Mouse (Mus musculus): ENCODE data around the gene Qtrt2. TPM values are rescaled to one million over a fixed set of nuclear protein-coding genes. Genes with fewer than 3 reads are reported as not detected.

The Qtrt2 gene
- polyA plus RNA-seq, 1 experiment from 2014 or later, result 40.3 TPM

DNA sequence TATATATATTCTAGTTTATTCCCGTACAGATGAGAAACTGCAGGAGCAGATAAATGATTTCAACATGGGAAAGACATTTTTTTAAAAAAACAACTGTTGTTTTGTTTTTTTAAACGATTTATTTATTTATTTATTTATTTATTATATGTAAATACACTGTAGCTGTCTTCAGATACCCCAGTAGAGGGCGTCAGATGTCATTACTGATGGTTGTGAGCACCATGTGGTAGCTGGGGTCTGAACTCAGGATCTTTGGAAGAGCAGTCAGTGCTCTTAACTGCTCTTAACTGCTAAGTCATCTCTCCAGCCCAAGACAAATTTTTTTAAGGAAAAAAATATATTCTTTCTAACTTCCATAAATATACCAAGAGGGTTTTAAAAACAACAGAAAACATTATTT is 45.0 kb downstream of the Qtrt2 start:
- no peaks in the 10 kb centered on the region for H3K9me3 ChIP-seq (ENCODE audit: control insufficient read depth, low read length)
- no peak for DNase-seq (ENCODE audit: low spot score)
- H3K27ac ChIP-seq (ENCODE audit: low read depth, low read length), result no peak overlapping the region
- WGBS, result 55% methylated on average over 3 of the region's 3 CpGs
- H3K4me2 ChIP-seq (ENCODE audit: low read depth), result no peak overlapping the region
- no peak overlapping the region for H3K4me3 ChIP-seq (ENCODE audit: low read depth, low read length)
- no peak overlapping the region for H3K9ac ChIP-seq (ENCODE audit: low read length)
- H3K4me1 ChIP-seq (ENCODE audit: control insufficient read depth, insufficient read depth, low read length), result no peaks in the 10 kb centered on the region
- no peak for ATAC-seq (ENCODE audit: insufficient read depth, low FRiP score, low TSS enrichment)
- no peaks in the 10 kb centered on the region for H3K36me3 ChIP-seq (ENCODE audit: control insufficient read depth, insufficient read depth, low read length)
- no peaks in the 10 kb centered on the region for H3K27me3 ChIP-seq (ENCODE audit: control insufficient read depth, insufficient read depth, low read length)

DNA sequence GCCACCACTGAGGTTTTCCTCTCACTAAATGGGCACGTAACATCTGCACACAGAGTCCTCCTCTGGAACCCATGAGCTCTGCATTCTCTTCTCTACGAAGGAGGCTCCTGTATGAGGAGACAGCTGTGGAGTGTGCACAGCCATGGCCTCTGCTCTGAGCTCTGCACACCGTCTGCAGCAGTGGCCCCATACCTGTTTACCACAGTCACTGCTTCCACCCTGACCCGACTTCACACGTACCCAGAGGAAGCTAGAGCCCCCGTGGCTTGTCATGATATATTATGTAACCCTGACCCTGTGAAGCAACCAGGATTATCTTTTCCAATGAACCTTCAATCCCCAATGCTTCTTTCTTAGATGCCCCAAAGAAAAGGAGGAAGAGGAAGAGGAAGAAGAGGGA is 46.8 kb downstream of the Qtrt2 start:
- WGBS, result 85% methylated on average over 6 of the region's 6 CpGs
- no peak for ATAC-seq (ENCODE audit: insufficient read depth, low FRiP score, low TSS enrichment)
- no peak for DNase-seq (ENCODE audit: low spot score)
- no peak overlapping the region for H3K9ac ChIP-seq (ENCODE audit: low read length)
- no peaks in the 10 kb centered on the region for H3K27me3 ChIP-seq (ENCODE audit: control insufficient read depth, insufficient read depth, low read length)
- H3K4me3 ChIP-seq (ENCODE audit: low read depth, low read length), result no peak overlapping the region
- no peak overlapping the region for H3K27ac ChIP-seq (ENCODE audit: low read depth, low read length)
- no peaks in the 10 kb centered on the region for H3K9me3 ChIP-seq (ENCODE audit: control insufficient read depth, low read length)
- no peak overlapping the region for H3K4me2 ChIP-seq (ENCODE audit: low read depth)
- no peaks in the 10 kb centered on the region for H3K36me3 ChIP-seq (ENCODE audit: control insufficient read depth, insufficient read depth, low read length)
- no peaks in the 10 kb centered on the region for H3K4me1 ChIP-seq (ENCODE audit: control insufficient read depth, insufficient read depth, low read length)

DNA sequence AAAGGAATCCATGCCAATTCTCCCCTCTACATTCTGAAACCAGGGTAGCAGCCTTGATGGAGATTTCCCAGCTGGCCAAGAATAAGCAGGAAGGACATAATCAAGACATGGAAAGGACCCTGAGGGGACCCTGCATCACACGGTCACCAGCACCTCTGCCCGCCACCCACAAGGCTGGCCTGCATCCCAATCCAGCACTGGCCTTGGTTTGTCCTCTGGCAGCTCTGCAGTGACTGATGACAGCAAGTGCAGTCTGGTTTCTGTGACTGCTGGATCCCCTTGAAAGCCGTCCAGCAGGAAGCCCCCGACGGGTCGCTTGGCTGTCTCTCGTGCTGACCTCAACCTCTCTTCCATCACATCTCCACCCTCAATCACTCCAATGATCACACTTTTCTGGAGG is 55.2 kb downstream of the Qtrt2 start:
- ATAC-seq (ENCODE audit: insufficient read depth, low FRiP score, low TSS enrichment) (no peak), DNase-seq (ENCODE audit: low spot score) (no peak)
- Histone ChIP-seq H3K4me3 (ENCODE audit: low read depth, low read length) (no peak overlapping the region), H3K27ac (ENCODE audit: low read depth, low read length) (no peak overlapping the region), H3K9me3 (ENCODE audit: control insufficient read depth, low read length) (no peaks in the 10 kb centered on the region), H3K4me2 (ENCODE audit: low read depth) (no peak overlapping the region), H3K9ac (ENCODE audit: low read length) (no peak overlapping the region), H3K36me3 (ENCODE audit: control insufficient read depth, insufficient read depth, low read length) (peaks cover 2% of the 10 kb centered on the region; the same call in 1 of the 2 replicates), H3K27me3 (ENCODE audit: control insufficient read depth, insufficient read depth, low read length) (no peaks in the 10 kb centered on the region), H3K4me1 (ENCODE audit: control insufficient read depth, insufficient read depth, low read length) (no peaks in the 10 kb centered on the region)
- WGBS, result 95% methylated on average over 7 of the region's 7 CpGs

DNA sequence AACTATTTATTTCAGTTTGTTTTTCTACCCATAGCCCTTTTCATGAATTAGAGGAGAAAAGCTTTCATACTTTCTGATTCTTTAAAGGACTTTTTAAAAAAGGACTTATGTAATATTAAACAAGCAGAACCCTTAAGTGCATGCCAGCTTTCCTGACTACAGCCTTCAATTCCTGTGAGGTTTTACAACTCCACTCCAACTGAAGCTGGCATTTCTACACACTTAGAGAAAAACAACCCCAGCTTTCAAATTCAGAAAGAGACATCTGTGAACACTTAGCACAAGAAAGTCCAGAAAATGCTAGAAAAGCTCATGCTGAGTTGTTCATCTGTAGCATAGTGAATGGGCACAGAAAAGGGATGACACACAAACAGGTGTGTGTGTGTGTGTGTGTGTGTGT is 56.8 kb downstream of the Qtrt2 start:
- no peak for ATAC-seq (ENCODE audit: insufficient read depth, low FRiP score, low TSS enrichment)
- Histone ChIP-seq H3K27ac (ENCODE audit: low read depth, low read length) (no peak overlapping the region), H3K4me1 (ENCODE audit: control insufficient read depth, insufficient read depth, low read length) (no peaks in the 10 kb centered on the region), H3K27me3 (ENCODE audit: control insufficient read depth, insufficient read depth, low read length) (no peaks in the 10 kb centered on the region), H3K36me3 (ENCODE audit: control insufficient read depth, insufficient read depth, low read length) (peaks cover 2% of the 10 kb centered on the region; the same call in 1 of the 2 replicates), H3K9me3 (ENCODE audit: control insufficient read depth, low read length) (no peaks in the 10 kb centered on the region), H3K4me3 (ENCODE audit: low read depth, low read length) (no peak overlapping the region), H3K4me2 (ENCODE audit: low read depth) (no peak overlapping the region), H3K9ac (ENCODE audit: low read length) (no peak overlapping the region)
- DNase-seq (ENCODE audit: low spot score), result no peak

DNA sequence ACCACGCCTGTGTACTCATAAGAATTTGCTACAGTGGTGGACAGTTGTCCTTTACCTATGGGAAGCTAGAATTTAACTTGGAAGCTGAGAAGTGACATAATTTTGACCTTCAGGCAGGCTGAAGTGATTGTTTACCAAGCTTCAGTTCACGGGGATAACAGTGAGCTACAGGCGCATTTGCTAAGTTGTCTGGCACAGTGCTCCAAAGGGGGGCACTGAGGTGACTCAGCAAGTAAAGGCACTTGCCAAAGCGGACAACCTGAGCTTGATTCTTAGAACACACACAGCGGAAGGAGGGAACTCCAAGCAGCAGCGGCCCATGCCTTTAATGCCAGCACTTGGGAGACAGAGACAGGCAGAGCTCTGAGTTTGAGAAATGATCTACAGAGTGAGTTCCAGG is 66.0 kb downstream of the Qtrt2 start:
- no peaks in the 10 kb centered on the region for H3K9me3 ChIP-seq (ENCODE audit: control insufficient read depth, low read length)
- DNase-seq (ENCODE audit: low spot score), result no peak
- H3K4me1 ChIP-seq (ENCODE audit: control insufficient read depth, insufficient read depth, low read length), result no peaks in the 10 kb centered on the region
- no peaks in the 10 kb centered on the region for H3K27me3 ChIP-seq (ENCODE audit: control insufficient read depth, insufficient read depth, low read length)
- peaks cover 8% of the 10 kb centered on the region for H3K36me3 ChIP-seq (ENCODE audit: control insufficient read depth, insufficient read depth, low read length)
- H3K27ac ChIP-seq (ENCODE audit: low read depth, low read length), result no peak overlapping the region
- 80% methylated on average over 6 of the region's 6 CpGs for WGBS
- no peak overlapping the region for H3K4me3 ChIP-seq (ENCODE audit: low read depth, low read length)
- no peak overlapping the region for H3K9ac ChIP-seq (ENCODE audit: low read length)
- ATAC-seq (ENCODE audit: insufficient read depth, low FRiP score, low TSS enrichment), result no peak
- H3K4me2 ChIP-seq (ENCODE audit: low read depth), result no peak overlapping the region

DNA sequence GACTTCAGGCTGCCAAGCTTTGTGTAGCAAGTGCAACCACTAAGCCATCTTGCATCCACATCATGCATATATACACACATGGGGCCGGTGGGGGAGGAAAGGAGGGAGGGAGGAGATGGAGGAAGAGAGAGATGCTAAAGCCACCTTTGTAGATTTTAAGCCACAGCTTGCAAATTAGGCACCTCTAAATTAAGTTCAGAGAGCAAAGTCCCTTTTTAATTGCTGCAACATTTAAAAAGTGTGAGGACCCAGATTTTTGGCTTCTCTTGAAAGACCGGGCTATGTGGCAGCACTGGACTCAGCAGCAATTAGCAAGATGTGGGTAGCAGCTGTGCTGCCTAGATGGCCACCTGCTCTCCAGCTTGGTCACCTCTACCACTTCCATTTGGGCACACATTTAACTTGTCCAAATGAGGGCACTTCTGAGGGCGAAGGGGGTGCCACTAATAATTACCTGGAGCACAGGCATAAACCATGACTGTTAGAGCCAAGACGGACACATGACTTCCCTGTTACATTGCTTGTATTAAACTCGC is 67.6 kb downstream of the Qtrt2 start:
- Histone ChIP-seq H3K27me3 (ENCODE audit: control insufficient read depth, insufficient read depth, low read length) (no peaks in the 10 kb centered on the region), H3K9ac (ENCODE audit: low read length) (no peak overlapping the region), H3K9me3 (ENCODE audit: control insufficient read depth, low read length) (no peaks in the 10 kb centered on the region), H3K36me3 (ENCODE audit: control insufficient read depth, insufficient read depth, low read length) (peaks cover 8% of the 10 kb centered on the region), H3K4me1 (ENCODE audit: control insufficient read depth, insufficient read depth, low read length) (no peaks in the 10 kb centered on the region), H3K4me3 (ENCODE audit: low read depth, low read length) (no peak overlapping the region), H3K27ac (ENCODE audit: low read depth, low read length) (no peak overlapping the region), H3K4me2 (ENCODE audit: low read depth) (no peak overlapping the region)
- no peak for DNase-seq (ENCODE audit: low spot score)
- 92% methylated on average over 5 of the region's 5 CpGs for WGBS
- ATAC-seq (ENCODE audit: insufficient read depth, low FRiP score, low TSS enrichment), result no peak

DNA sequence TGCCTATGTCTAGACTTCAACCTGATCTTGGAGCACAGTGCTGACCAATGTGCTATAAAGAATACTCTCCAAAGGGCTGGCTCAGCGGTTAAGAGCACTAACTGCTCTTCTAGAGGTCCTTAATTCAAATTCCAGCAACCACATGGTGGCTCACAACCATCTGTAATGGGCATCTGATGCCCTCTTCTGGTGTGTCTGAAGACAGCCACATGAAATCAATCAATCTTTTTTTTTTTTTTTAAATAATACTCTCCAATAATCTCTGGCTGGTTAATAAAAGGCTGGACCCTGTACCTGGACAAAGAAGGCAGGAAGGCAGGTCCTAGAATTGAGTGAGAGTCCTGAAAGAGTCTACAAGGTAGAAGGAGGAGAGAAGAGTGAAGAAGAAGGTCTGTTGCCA is 76.8 kb downstream of the Qtrt2 start:
- no peak for DNase-seq (ENCODE audit: low spot score)
- H3K4me2 ChIP-seq (ENCODE audit: low read depth), result no peak overlapping the region
- H3K36me3 ChIP-seq (ENCODE audit: control insufficient read depth, insufficient read depth, low read length), result no peaks in the 10 kb centered on the region
- no peak overlapping the region for H3K4me3 ChIP-seq (ENCODE audit: low read depth, low read length)
- 68% methylated on average over 1 of the region's 1 CpGs for WGBS
- no peak overlapping the region for H3K27ac ChIP-seq (ENCODE audit: low read depth, low read length)
- H3K9me3 ChIP-seq (ENCODE audit: control insufficient read depth, low read length), result no peaks in the 10 kb centered on the region
- no peak overlapping the region for H3K9ac ChIP-seq (ENCODE audit: low read length)
- ATAC-seq (ENCODE audit: insufficient read depth, low FRiP score, low TSS enrichment), result no peak
- no peaks in the 10 kb centered on the region for H3K27me3 ChIP-seq (ENCODE audit: control insufficient read depth, insufficient read depth, low read length)
- no peaks in the 10 kb centered on the region for H3K4me1 ChIP-seq (ENCODE audit: control insufficient read depth, insufficient read depth, low read length)

DNA sequence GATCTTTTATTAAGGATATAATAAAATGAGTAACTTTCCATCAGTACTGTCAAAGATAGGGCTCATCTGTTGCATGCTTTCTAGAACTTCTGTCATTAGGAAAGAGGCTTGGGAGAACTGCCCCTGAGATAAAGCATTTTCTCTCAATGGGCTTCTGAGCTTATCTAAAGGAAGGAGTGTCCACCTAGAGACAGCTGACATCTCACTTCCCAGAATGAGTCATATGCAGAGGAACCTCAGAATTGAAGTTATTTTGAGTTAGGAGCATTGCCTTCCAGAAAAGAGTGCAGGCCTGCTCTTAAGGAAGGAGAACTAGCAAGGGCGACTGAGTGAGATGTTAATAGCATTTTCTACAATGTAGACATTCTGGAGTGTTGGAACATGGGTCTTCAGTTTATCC is 85.4 kb downstream of the Qtrt2 start:
- ATAC-seq (ENCODE audit: insufficient read depth, low FRiP score, low TSS enrichment) (no peak), DNase-seq (ENCODE audit: low spot score) (no peak)
- Histone ChIP-seq H3K4me2 (ENCODE audit: low read depth) (no peak overlapping the region), H3K27ac (ENCODE audit: low read depth, low read length) (no peak overlapping the region), H3K4me1 (ENCODE audit: control insufficient read depth, insufficient read depth, low read length) (no peaks in the 10 kb centered on the region), H3K4me3 (ENCODE audit: low read depth, low read length) (no peak overlapping the region), H3K9ac (ENCODE audit: low read length) (no peak overlapping the region), H3K36me3 (ENCODE audit: control insufficient read depth, insufficient read depth, low read length) (no peaks in the 10 kb centered on the region), H3K27me3 (ENCODE audit: control insufficient read depth, insufficient read depth, low read length) (no peaks in the 10 kb centered on the region), H3K9me3 (ENCODE audit: control insufficient read depth, low read length) (no peaks in the 10 kb centered on the region)
- WGBS, result 86% methylated on average over 1 of the region's 1 CpGs

DNA sequence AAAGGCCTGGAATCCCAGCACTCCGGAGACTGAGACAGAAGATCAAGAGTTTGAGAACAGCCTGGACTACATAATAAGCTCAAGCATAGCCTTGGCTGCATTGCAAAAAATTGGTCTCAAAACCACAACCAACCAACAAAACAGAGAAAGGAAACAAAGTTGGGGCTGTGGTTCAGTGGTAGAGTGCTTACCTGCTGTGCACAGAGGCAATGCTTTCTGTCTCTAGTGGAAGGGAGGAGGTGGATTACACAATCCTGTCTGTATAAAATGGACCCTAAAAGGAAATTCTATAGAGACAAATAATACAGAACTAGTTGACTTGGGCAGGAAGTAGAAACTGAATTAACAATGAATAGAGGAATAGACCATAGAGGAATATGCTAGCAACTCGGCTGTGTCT is 94.7 kb downstream of the Qtrt2 start:
- no peak for ATAC-seq (ENCODE audit: insufficient read depth, low FRiP score, low TSS enrichment)
- 91% methylated on average over 2 of the region's 2 CpGs for WGBS
- DNase-seq (ENCODE audit: low spot score), result no peak
- Histone ChIP-seq H3K9me3 (ENCODE audit: control insufficient read depth, low read length) (no peaks in the 10 kb centered on the region), H3K27ac (ENCODE audit: low read depth, low read length) (no peak overlapping the region), H3K4me1 (ENCODE audit: control insufficient read depth, insufficient read depth, low read length) (no peaks in the 10 kb centered on the region), H3K27me3 (ENCODE audit: control insufficient read depth, insufficient read depth, low read length) (no peaks in the 10 kb centered on the region), H3K36me3 (ENCODE audit: control insufficient read depth, insufficient read depth, low read length) (no peaks in the 10 kb centered on the region), H3K9ac (ENCODE audit: low read length) (no peak overlapping the region), H3K4me2 (ENCODE audit: low read depth) (no peak overlapping the region), H3K4me3 (ENCODE audit: low read depth, low read length) (no peak overlapping the region)
